ENCODE assay signal across 17 mouse cellular contexts in genomic region chr1:71645466-71645865, GRCm38 (mm10).
"Had no signal": no experiment of that assay in that cellular context is flagged by ENCODE, and none has a peak within 500 bp of the region (broad histone marks: within the 10 kb centered on the region; RNA-seq: fewer than 3 reads in every experiment).

No protein-coding gene starts in this region.

- H3K9ac ChIP-seq: lung, embryonic 14.5 days; midbrain, embryonic 13.5 days; midbrain, embryonic 15.5 days; neural tube, embryonic 12.5 days had no signal

- H3K4me3 ChIP-seq: midbrain, embryonic 13.5 days; midbrain, embryonic 15.5 days; neural tube, embryonic 12.5 days had no signal

- H3K27me3 ChIP-seq: neural tube, embryonic 12.5 days had no signal

- DNase-seq: lung, adult 18-20 months; lung, embryonic 14.5 days; lung, postnatal 10 days; retina, postnatal 1 day; right cerebral cortex, adult 18-20 months; right cerebral cortex, postnatal 25 days; right cerebral cortex, postnatal 4 days; spleen, adult 18-20 months; thymus, adult 18-20 months; thymus, postnatal 14 days; thymus, postnatal 4 days had no signal

- ATAC-seq: midbrain, embryonic 13.5 days; midbrain, embryonic 15.5 days had no signal

- H3K36me3 ChIP-seq: midbrain, embryonic 15.5 days had no signal

- H3K27ac ChIP-seq: macrophage; midbrain, embryonic 13.5 days; midbrain, embryonic 15.5 days; neural tube, embryonic 12.5 days had no signal

- H3K4me1 ChIP-seq: megakaryocyte, embryonic 14.5 days; midbrain, embryonic 15.5 days; neural tube, embryonic 12.5 days had no signal

- H3K4me2 ChIP-seq: lung, embryonic 14.5 days; midbrain, embryonic 11.5 days; midbrain, embryonic 13.5 days; midbrain, embryonic 15.5 days; neural tube, embryonic 12.5 days had no signal

- H3K9me3 ChIP-seq: midbrain, embryonic 13.5 days; midbrain, embryonic 15.5 days; neural tube, embryonic 12.5 days had no signal
